Mouse (Mus musculus) R1 (cell line): Measurements from ENCODE around the gene Slc39a5.

Experiments used
- DNase-seq: peaks from one replicate; pipeline ENCODE4 v3.0.0-alpha.2; 2018; ENCODE audit warnings: low read depth, low spot score

Slc39a5 gene

GRCm38 (mm10) chr10:128401056-128401455 is at the start of gene Slc39a5:
Slc39a5 (minus strand) TSS chr10:128401229.
- no peak for DNase-seq

GRCm38 (mm10) chr10:128445407-128445806 is 44.4 kb upstream of the Slc39a5 start:
- no peak for DNase-seq

GRCm38 (mm10) chr10:128444354-128444753 is 43.3 kb upstream of the Slc39a5 start:
- no peak for DNase-seq

GRCm38 (mm10) chr10:128442718-128443117 is 41.7 kb upstream of the Slc39a5 start:
- no peak for DNase-seq

GRCm38 (mm10) chr10:128441324-128442119 is 40.5 kb upstream of the Slc39a5 start:
- DNase-seq = peak; percentile 98

- peak; percentile 77 for DNase-seq
Measured at GRCm38 (mm10) chr10:128440407-128440806, 39.4 kb upstream of the Slc39a5 start.

GRCm38 (mm10) chr10:128438675-128439279 is 37.7 kb upstream of the Slc39a5 start:
- no peak for DNase-seq

GRCm38 (mm10) chr10:128436376-128436775 is 35.3 kb upstream of the Slc39a5 start:
- DNase-seq = no peak

- no peak for DNase-seq
Measured at GRCm38 (mm10) chr10:128435873-128436272, 34.8 kb upstream of the Slc39a5 start.

- no peak for DNase-seq
Measured at GRCm38 (mm10) chr10:128435186-128435823, 34.3 kb upstream of the Slc39a5 start.

GRCm38 (mm10) chr10:128434681-128435080 is 33.7 kb upstream of the Slc39a5 start:
- no peak for DNase-seq

- DNase-seq = no peak
Measured at GRCm38 (mm10) chr10:128433417-128433816, 32.4 kb upstream of the Slc39a5 start.

GRCm38 (mm10) chr10:128429454-128429853 is 28.4 kb upstream of the Slc39a5 start:
- no peak for DNase-seq

- no peak for DNase-seq
Measured at GRCm38 (mm10) chr10:128429052-128429451, 28.0 kb upstream of the Slc39a5 start.

GRCm38 (mm10) chr10:128425260-128425659 is 24.2 kb upstream of the Slc39a5 start:
- DNase-seq = no peak

- no peak for DNase-seq
Measured at GRCm38 (mm10) chr10:128424604-128425003, 23.6 kb upstream of the Slc39a5 start.

- DNase-seq = no peak
Measured at GRCm38 (mm10) chr10:128422426-128422825, 21.4 kb upstream of the Slc39a5 start.

GRCm38 (mm10) chr10:128414848-128415247 is 13.8 kb upstream of the Slc39a5 start:
- DNase-seq = no peak

GRCm38 (mm10) chr10:128413076-128413475 is 12.0 kb upstream of the Slc39a5 start:
- no peak for DNase-seq

- DNase-seq = no peak
Measured at GRCm38 (mm10) chr10:128412558-128412957, 11.5 kb upstream of the Slc39a5 start.

- no peak for DNase-seq
Measured at GRCm38 (mm10) chr10:128412055-128412381, 11.0 kb upstream of the Slc39a5 start.

- peak; percentile 99 for DNase-seq
Measured at GRCm38 (mm10) chr10:128411211-128412054, 10.4 kb upstream of the Slc39a5 start, which contains the start of the genes Nabp2 and Rnf41. Nabp2 (minus strand) TSS chr10:128411492. Rnf41 (plus strand) TSS chr10:128411657.
